Comparison of ENCODE assay signal across 8 mouse cellular contexts in genomic region chr14:54574253-54574652, GRCm38 (mm10). TPM values are rescaled to one million over a fixed set of nuclear protein-coding genes. Genes with fewer than 3 reads are reported as not detected.
A peak's percentile ranks its signal among the peaks of the same experiment; 100 is the strongest.
DNase-seq lines count a peak whose midpoint lies in the region; ATAC-seq lines count a peak whose summit lies in the region.

No protein-coding gene starts in this region.

- peak; percentile 54 for DNase-seq in left cerebral cortex, postnatal 4 days
- DNase-seq in left cerebral cortex, adult 9 months (ENCODE audit: low spot score in 2 of 2), result no peak
- DNase-seq in forebrain, embryonic 11.5 days (ENCODE audit: low spot score), result peak; percentile 60
- DNase-seq in limb, embryonic 10.5 days (ENCODE audit: low spot score), result peak; percentile 51
- DNase-seq in layer of hippocampus, postnatal 25 days (ENCODE audit: extremely low spot score in 1 of 2, low spot score in 1 of 2), result no peak
- DNase-seq in adrenal gland, postnatal 25 days, result no peak

- WGBS in forebrain, embryonic 11.5 days, result 6% methylated on average over 4 of the region's 4 CpGs
- 24% methylated on average over 4 of the region's 4 CpGs for WGBS in limb, embryonic 10.5 days
- 12% methylated on average over 4 of the region's 4 CpGs for WGBS in neural tube, embryonic 12.5 days

- H3K4me3 ChIP-seq in forebrain, embryonic 11.5 days (ENCODE audit: low read depth, low read length), result peak overlapping the region; percentile 91
- peak overlapping the region; percentile 98 for H3K4me3 ChIP-seq in limb, embryonic 10.5 days
- peak overlapping the region; percentile 72 for H3K4me3 ChIP-seq in neural tube, embryonic 12.5 days

- peak overlapping the region; percentile 95 for H3K9ac ChIP-seq in forebrain, embryonic 11.5 days (ENCODE audit: low read length)
- peak overlapping the region; percentile 90 for H3K9ac ChIP-seq in neural tube, embryonic 12.5 days

- H3K9me3 ChIP-seq in forebrain, embryonic 11.5 days (ENCODE audit: control insufficient read depth, low read length), result no peaks in the 10 kb centered on the region
- no peaks in the 10 kb centered on the region for H3K9me3 ChIP-seq in limb, embryonic 10.5 days (replicated peaks)
- no peaks in the 10 kb centered on the region for H3K9me3 ChIP-seq in neural tube, embryonic 12.5 days

- peak overlapping the region; percentile 85 for H3K4me2 ChIP-seq in forebrain, embryonic 11.5 days (ENCODE audit: low read depth, low read length, severe bottlenecking)
- H3K4me2 ChIP-seq in neural tube, embryonic 12.5 days (replicated peaks), result peak overlapping the region; percentile 75

- peaks cover 32% of the 10 kb centered on the region for H3K4me1 ChIP-seq in forebrain, embryonic 11.5 days (replicated peaks; ENCODE audit: control insufficient read depth, insufficient read depth, low read length)
- H3K4me1 ChIP-seq in limb, embryonic 10.5 days, result peaks cover 64% of the 10 kb centered on the region
- peaks cover 73% of the 10 kb centered on the region for H3K4me1 ChIP-seq in neural tube, embryonic 12.5 days

- H3K27me3 ChIP-seq in forebrain, embryonic 11.5 days (ENCODE audit: control insufficient read depth, insufficient read depth, low read length), result no peaks in the 10 kb centered on the region
- no peaks in the 10 kb centered on the region for H3K27me3 ChIP-seq in limb, embryonic 10.5 days (ENCODE audit: low read depth, poor library complexity, severe bottlenecking)
- peaks cover 12% of the 10 kb centered on the region; the same call in 1 of the 2 replicates for H3K27me3 ChIP-seq in neural tube, embryonic 12.5 days (replicated peaks)

- H3K36me3 ChIP-seq in forebrain, embryonic 11.5 days (ENCODE audit: control insufficient read depth, insufficient read depth, low read length), result no peaks in the 10 kb centered on the region; the same call in 1 of the 2 replicates
- peaks cover 56% of the 10 kb centered on the region for H3K36me3 ChIP-seq in limb, embryonic 10.5 days
- H3K36me3 ChIP-seq in neural tube, embryonic 12.5 days, result peaks cover 18% of the 10 kb centered on the region

- H3K27ac ChIP-seq in forebrain, embryonic 11.5 days (ENCODE audit: low read depth, low read length), result peak overlapping the region; percentile 28
- H3K27ac ChIP-seq in limb, embryonic 10.5 days, result peak overlapping the region; percentile 98
- no peak overlapping the region for H3K27ac ChIP-seq in neural tube, embryonic 12.5 days

- no peak for ATAC-seq in forebrain, embryonic 11.5 days (replicated peaks; ENCODE audit: low FRiP score)
- no peak for ATAC-seq in neural tube, embryonic 12.5 days (ENCODE audit: low FRiP score, low read depth)
- no peak for ATAC-seq in megakaryocyte progenitor cell, adult 5-6 weeks (replicated peaks; ENCODE audit: poor library complexity)

- intact Hi-C loops in left cerebral cortex, postnatal 4 days (cut with DNase I), result no loop called here

RNA-seq across cellular contexts. Expression of gene Ajuba, which starts 3.1 kb away (rescaled TPM):
- total RNA-seq in left cerebral cortex, postnatal 4 days (2021), result 1 to 10 TPM; 4.2 TPM
- polyA plus RNA-seq in forebrain, embryonic 11.5 days (2014; fragmentation: Nextera tagmentation; extraction: Ambion mirVana), result 51.6 and 59.7 TPM in 2 replicates
- 70.1 and 75.3 TPM in 2 replicates for polyA plus RNA-seq in limb, embryonic 10.5 days (2016; fragmentation: Nextera tagmentation; extraction: Ambion mirVana)
- polyA plus RNA-seq in neural tube, embryonic 12.5 days (2016; fragmentation: Nextera tagmentation; extraction: Ambion mirVana), result 32.9 and 36.6 TPM in 2 replicates
- 1 to 10 TPM; 1.3 to 2.4 TPM for total RNA-seq in layer of hippocampus, postnatal 25 days (2021)
- total RNA-seq in megakaryocyte progenitor cell, adult 5-6 weeks (2015), result 1.2 and 2.1 TPM in 2 replicates
- total RNA-seq in megakaryocyte progenitor cell, adult 5-6 weeks (2017), result 0.29 and 1.2 TPM in 2 replicates
- 19.6 and 24.2 TPM in 2 replicates for total RNA-seq in adrenal gland, postnatal 25 days (2021)

RNA-seq across cellular contexts. Expression of gene Haus4, which starts 19.8 kb away (rescaled TPM):
- total RNA-seq in left cerebral cortex, postnatal 4 days (2021), result 1 to 10 TPM; 8.1 to 9.1 TPM
- polyA plus RNA-seq in forebrain, embryonic 11.5 days (2014; fragmentation: Nextera tagmentation; extraction: Ambion mirVana), result 50.6 and 55.5 TPM in 2 replicates
- 57.5 and 63.0 TPM in 2 replicates for polyA plus RNA-seq in limb, embryonic 10.5 days (2016; fragmentation: Nextera tagmentation; extraction: Ambion mirVana)
- polyA plus RNA-seq in neural tube, embryonic 12.5 days (2016; fragmentation: Nextera tagmentation; extraction: Ambion mirVana), result 32.1 and 37.9 TPM in 2 replicates
- 1 to 10 TPM; 2.4 to 3.9 TPM for total RNA-seq in layer of hippocampus, postnatal 25 days (2021)
- total RNA-seq in megakaryocyte progenitor cell, adult 5-6 weeks (2015), result 62.1 and 62.7 TPM in 2 replicates
- 90.7 and 94.0 TPM in 2 replicates for total RNA-seq in megakaryocyte progenitor cell, adult 5-6 weeks (2017)
- 29.5 and 32.5 TPM in 2 replicates for total RNA-seq in adrenal gland, postnatal 25 days (2021)

RNA-seq across cellular contexts. Expression of gene 4931414P19Rik, which starts 31.5 kb away (rescaled TPM):
- total RNA-seq in left cerebral cortex, postnatal 4 days (2021), result 1 to 10 TPM; 3.2 to 4.4 TPM
- 9.6 and 9.9 TPM in 2 replicates for polyA plus RNA-seq in forebrain, embryonic 11.5 days (2014; fragmentation: Nextera tagmentation; extraction: Ambion mirVana)
- polyA plus RNA-seq in limb, embryonic 10.5 days (2016; fragmentation: Nextera tagmentation; extraction: Ambion mirVana), result 11.1 and 13.5 TPM in 2 replicates
- polyA plus RNA-seq in neural tube, embryonic 12.5 days (2016; fragmentation: Nextera tagmentation; extraction: Ambion mirVana), result 8.4 and 8.6 TPM in 2 replicates
- total RNA-seq in layer of hippocampus, postnatal 25 days (2021), result 1 to 10 TPM; 5.4 to 8.4 TPM
- total RNA-seq in megakaryocyte progenitor cell, adult 5-6 weeks (2015), result 6.9 and 14.0 TPM in 2 replicates
- total RNA-seq in megakaryocyte progenitor cell, adult 5-6 weeks (2017), result 5.1 TPM in 2 replicates
- total RNA-seq in adrenal gland, postnatal 25 days (2021), result 7.9 and 12.2 TPM in 2 replicates

RNA-seq across cellular contexts. Expression of gene Psmb5, which starts 43.6 kb away (rescaled TPM):
- total RNA-seq in left cerebral cortex, postnatal 4 days (2021), result 100 to 1,000 TPM; 182 to 197 TPM
- 414 and 455 TPM in 2 replicates for polyA plus RNA-seq in forebrain, embryonic 11.5 days (2014; fragmentation: Nextera tagmentation; extraction: Ambion mirVana)
- 508 and 553 TPM in 2 replicates for polyA plus RNA-seq in limb, embryonic 10.5 days (2016; fragmentation: Nextera tagmentation; extraction: Ambion mirVana)
- 404 and 429 TPM in 2 replicates for polyA plus RNA-seq in neural tube, embryonic 12.5 days (2016; fragmentation: Nextera tagmentation; extraction: Ambion mirVana)
- 100 to 1,000 TPM; 208 to 218 TPM for total RNA-seq in layer of hippocampus, postnatal 25 days (2021)
- total RNA-seq in megakaryocyte progenitor cell, adult 5-6 weeks (2015), result 189 and 217 TPM in 2 replicates
- 58.9 and 64.6 TPM in 2 replicates for total RNA-seq in megakaryocyte progenitor cell, adult 5-6 weeks (2017)
- total RNA-seq in adrenal gland, postnatal 25 days (2021), result 360 and 367 TPM in 2 replicates

RNA-seq across cellular contexts. Expression of gene Psmb11, which starts 47.0 kb away (rescaled TPM):
- not detected for total RNA-seq in left cerebral cortex, postnatal 4 days (2021)
- polyA plus RNA-seq in forebrain, embryonic 11.5 days (2014; fragmentation: Nextera tagmentation; extraction: Ambion mirVana), result 0.05 TPM in 1 of 2 replicates, not detected in the other
- 0.13 and 0.14 TPM in 2 replicates for polyA plus RNA-seq in limb, embryonic 10.5 days (2016; fragmentation: Nextera tagmentation; extraction: Ambion mirVana)
- polyA plus RNA-seq in neural tube, embryonic 12.5 days (2016; fragmentation: Nextera tagmentation; extraction: Ambion mirVana), result not detected in 2 replicates
- total RNA-seq in layer of hippocampus, postnatal 25 days (2021), result under 1 TPM; 0.16 to 0.32 TPM
- not detected in 2 replicates for total RNA-seq in megakaryocyte progenitor cell, adult 5-6 weeks (2015)
- 0.04 TPM in 1 of 2 replicates, not detected in the other for total RNA-seq in megakaryocyte progenitor cell, adult 5-6 weeks (2017)
- not detected in 2 replicates for total RNA-seq in adrenal gland, postnatal 25 days (2021)

Comparison
In these comparisons a context has a peak if more than half of its experiments do, and no peak if none do; other contexts are left out.
1. DNase-seq: peak in left cerebral cortex, postnatal 4 days (single experiment), forebrain, embryonic 11.5 days (single experiment) and limb, embryonic 10.5 days (single experiment); none in left cerebral cortex, adult 9 months (0 of 2), layer of hippocampus, postnatal 25 days (0 of 2) and adrenal gland, postnatal 25 days (single experiment).
2. Peak in every context shown above with its lines, with median percentiles within 50 percentile points of each other: H3K4me3 ChIP-seq.